Mouse (Mus musculus) left cerebral cortex, postnatal 10 days (tissue): ENCODE results near the gene Rps6ka1. TPM values are rescaled to one million over a fixed set of nuclear protein-coding genes. Genes with fewer than 3 reads are reported as not detected.
"Not testable (repeated sequence)": the region's sequence is repeated elsewhere in the genome, so short reads cannot be mapped to it uniquely, and the experiment has no call there.

ENCODE experiments used
- DNase-seq, 2 experiments: peaks; one replicate each; pipeline ENCODE4 v3.0.0; 2021 to 2022; ENCODE audit warnings: low spot score in 2 of 2, mixed read lengths in 1 of 2; ENCODE audit errors: extremely low spot score in 1 of 2
- intact Hi-C: fragments of 180-260 bp; cut with DNase I; formaldehyde crosslinking; loops from one replicate; pipeline ENCODE4 v1.15.1; 2025
- total RNA-seq, 2 experiments: library from RNA; stranded (reverse); gene quantifications; 2 replicates each; pipeline ENCODE4 v1.2.3; 2021

The Rps6ka1 gene
- total RNA-seq, 2 experiments from 2014 or later: 11.0 to 15.2 TPM

GRCm38 (mm10) chr4:133873431-133873851 is 14.2 kb downstream of the Rps6ka1 start:
- intact Hi-C loops: no loop called here
- DNase-seq: no peak

DNA sequence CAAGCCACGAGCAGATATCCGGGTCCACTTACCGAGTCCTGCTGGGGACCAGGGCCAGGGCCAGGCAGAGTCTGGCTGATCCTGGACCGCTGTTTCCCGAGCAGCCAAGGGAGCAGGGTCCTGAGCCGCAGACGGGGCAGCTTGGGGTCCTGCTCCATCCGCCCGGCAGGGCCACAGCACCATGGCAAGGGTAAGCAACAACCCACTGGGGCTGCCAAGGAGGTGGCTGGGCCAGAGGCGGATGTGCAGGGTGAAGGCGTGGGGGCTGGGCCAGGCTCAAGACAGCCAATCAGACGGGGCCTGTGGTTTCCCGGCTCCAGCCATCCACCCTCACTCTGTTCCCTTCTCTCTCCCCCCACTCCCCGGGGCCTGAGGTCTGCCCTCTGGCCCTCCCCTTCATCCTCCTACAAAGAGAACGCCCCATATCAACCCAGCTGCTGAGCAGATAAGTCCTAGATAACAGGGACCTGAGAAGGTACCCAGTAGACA is 14.7 kb downstream of the Rps6ka1 start:
- peak in 1 of 2 experiments; percentile 55 for DNase-seq
- intact Hi-C loops: no loop called here

- DNase-seq: no peak
- intact Hi-C loops: no loop called here
These were observed 15.3 kb downstream of the Rps6ka1 start for GRCm38 (mm10) chr4:133872222-133872811.

DNA sequence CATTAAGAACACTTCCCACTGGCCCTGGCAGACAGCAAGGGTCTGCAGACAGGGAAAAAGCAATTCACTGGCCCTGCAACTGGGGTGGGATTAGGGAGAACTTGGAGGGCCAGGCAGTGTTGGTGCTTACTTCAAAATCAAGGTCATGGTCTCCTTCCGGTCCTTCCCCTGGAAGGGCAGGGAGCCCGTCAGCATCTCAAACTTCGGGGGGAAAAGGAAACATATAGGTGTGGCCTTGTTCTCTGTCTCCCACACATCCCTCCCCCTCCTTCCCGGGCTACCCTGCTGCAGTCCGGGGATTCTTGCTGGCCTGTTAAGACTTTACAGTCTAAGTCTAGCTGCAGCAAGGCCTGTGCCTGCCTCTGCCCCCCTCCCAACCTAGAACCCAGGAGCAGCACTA is 22.4 kb downstream of the Rps6ka1 start:
- intact Hi-C loops: no loop called here
- DNase-seq: no peak

DNA sequence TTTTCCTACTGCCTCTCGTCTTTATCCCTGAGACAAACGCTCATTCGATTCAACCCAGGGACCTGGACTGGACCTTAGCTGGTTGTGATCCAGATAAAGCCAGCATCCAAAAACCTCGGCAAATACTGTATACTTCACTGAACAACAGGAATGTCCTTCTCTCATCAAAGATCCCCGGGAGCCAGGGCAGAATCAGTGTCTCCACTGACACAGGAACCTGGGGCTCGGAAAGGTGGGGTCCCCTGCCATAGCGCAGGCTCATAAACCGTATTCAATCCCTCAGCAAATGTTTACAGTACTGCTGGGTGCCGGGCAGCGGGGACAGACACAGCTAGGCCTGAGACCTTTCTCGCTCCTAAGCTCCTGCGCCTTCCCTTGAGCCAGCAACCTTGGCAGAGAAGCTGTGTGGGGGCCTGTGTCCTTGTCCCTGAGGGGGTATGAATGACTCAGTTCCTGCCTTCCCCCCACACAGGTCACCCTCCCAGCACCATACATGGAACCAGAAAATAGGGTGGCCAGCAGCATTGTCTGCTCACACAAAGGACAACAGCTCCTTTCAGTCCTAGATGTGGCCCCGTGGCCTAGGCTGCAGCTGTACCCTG is 23.1 kb downstream of the Rps6ka1 start:
- intact Hi-C loops: no loop called here
- DNase-seq: no peak

GRCm38 (mm10) chr4:133863795-133864379 is 23.7 kb downstream of the Rps6ka1 start:
- no peak for DNase-seq
- intact Hi-C loops: no loop called here

DNA sequence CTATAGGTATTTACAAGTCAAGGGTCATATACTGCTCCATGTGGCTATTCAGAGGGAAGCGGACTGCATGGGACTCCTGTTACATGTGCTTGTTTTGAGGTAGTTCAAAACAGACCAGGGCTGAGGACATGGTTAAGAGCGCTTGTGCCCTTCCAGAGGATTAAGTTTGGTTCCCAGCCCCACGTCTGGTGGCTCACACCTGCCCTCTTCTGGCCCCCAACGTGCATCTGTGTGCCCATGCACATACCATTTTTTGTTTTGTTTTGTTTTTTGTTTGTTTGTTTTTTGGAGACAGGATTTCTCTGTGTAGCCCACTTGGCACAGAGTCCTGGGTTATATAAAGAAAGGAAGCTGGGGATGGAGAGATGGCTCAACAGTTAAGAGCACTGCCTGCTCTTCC is 30.1 kb downstream of the Rps6ka1 start:
- intact Hi-C loops: loop anchor here (10.0 kb wide), 1 partner anchor 903 kb away; no protein-coding TSS in a partner anchor
- no peak for DNase-seq

DNA sequence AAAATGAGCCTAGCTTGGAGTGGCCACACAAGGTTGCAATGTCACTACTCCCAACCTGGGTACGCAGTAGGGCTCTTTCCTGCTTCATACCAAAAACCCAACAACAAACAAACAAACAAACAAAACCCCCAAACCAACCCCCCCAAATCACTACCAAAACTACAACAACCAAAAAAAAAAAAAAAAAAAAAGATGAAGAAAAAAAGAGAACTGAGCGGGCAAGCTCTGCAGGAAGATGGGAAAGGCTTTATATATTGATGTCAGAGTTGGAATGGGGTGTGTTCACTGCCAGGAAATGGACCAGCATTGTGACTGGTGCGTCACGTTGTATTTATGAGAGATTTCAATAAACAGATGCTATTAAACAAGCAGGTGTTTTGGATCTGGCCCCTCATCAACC is 33.0 kb downstream of the Rps6ka1 start:
- intact Hi-C loops: loop anchor here (10.0 kb wide), 1 partner anchor 900 kb away; no protein-coding TSS in a partner anchor
- no peak for DNase-seq

- no peak for DNase-seq
These were observed 34.0 kb downstream of the Rps6ka1 start for GRCm38 (mm10) chr4:133853630-133854029.

GRCm38 (mm10) chr4:133846625-133847024 is 41.0 kb downstream of the Rps6ka1 start:
- intact Hi-C loops: loop anchor here (5.0 kb wide), 1 partner anchor 61 kb away; no protein-coding TSS in a partner anchor
- no peak for DNase-seq

More at GRCm38 (mm10) chr4:133853630-133854029, 34.0 kb downstream of the Rps6ka1 start:
- intact Hi-C loops: loop anchor here (10.0 kb wide), 1 partner anchor 899 kb away; no protein-coding TSS in a partner anchor

DNA sequence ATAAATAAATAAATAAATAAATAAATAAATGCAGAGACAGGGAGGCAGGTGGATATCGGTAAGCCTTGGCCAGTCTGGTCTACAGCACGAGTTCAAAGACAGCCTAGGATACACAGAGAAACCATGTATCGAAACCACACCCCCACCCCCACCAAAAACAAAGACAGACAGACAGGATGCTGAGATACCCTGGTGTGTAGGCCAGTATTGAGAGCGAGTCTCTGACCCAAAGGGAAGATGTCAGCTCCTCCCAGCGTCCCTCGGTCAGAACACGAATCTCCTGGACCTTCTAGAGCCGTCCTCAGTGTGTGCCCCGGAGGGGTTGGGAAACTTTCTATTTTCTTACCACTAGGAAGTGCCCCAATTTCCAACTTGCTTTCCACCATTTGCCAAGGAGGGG is 42.5 kb downstream of the Rps6ka1 start:
- no peak for DNase-seq
- intact Hi-C loops: loop anchor here (5.0 kb wide), 1 partner anchor 62 kb away; no protein-coding TSS in a partner anchor

GRCm38 (mm10) chr4:133844209-133844841 is 43.3 kb downstream of the Rps6ka1 start:
- no peak for DNase-seq
- intact Hi-C loops: no loop called here

GRCm38 (mm10) chr4:133842992-133843737 is 44.4 kb downstream of the Rps6ka1 start:
- intact Hi-C loops: no loop called here
- no peak for DNase-seq

DNA sequence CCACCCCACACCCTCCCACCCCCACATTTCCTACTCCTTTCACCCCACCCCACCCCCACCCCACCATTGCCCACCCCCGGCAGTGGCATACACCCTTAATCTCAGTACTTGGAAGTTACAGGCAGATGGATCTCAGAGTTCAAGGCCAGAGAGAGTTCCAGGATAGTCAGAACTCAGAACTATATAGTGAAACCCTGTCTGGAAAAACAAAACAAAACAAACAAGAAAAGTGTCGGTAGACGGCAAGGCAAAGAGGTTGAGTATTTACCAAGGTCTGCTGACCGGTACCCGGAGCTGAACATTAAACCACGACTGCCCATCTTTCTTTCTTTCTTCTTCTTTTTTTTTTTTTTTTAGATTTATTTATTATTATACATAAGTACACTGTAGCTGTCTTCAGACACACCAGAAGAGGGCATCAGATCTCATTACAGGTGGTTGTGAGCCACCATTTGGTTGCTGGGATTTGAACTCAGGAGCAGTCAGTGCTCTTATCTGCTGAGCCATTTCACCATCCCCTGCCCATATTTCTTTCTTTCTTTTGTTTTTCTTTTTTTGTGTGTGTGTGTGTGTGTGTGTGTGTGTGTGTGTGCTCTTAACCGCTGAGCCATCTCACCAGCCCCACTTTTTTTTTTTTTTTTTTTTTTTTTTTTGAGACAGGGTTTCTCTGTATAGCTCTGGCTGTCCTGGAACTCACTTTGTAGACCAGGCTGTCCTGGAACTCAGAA is 45.7 kb downstream of the Rps6ka1 start:
- intact Hi-C loops, DNase-seq: not testable (repeated sequence)

DNA sequence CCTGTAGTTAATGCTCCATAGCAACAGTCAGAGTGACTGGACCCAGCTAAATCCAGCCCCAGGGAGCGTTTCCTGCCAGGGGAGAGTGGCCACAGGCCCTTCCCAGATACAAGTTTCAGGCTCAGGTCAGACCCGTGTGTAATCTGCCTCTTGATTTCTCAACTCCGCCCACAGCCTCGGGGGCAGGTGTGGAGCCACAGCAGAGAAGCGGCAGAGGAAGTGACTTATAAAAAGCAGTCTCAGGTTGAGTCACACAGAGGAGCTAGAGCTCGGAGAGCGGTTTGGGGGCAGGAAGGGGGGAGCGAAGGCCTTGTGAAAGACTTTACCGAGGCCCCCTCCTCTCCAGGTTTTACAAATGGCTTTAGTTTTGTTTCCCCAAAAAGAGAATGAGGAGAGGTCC is 46.6 kb downstream of the Rps6ka1 start:
- intact Hi-C loops: no loop called here
- no peak for DNase-seq

- intact Hi-C loops: no loop called here
These were observed 47.1 kb downstream of the Rps6ka1 start for GRCm38 (mm10) chr4:133840501-133840900.

GRCm38 (mm10) chr4:133839385-133839826 is 48.2 kb downstream of the Rps6ka1 start:
- no peak for DNase-seq
- intact Hi-C loops: no loop called here

More at GRCm38 (mm10) chr4:133840501-133840900, 47.1 kb downstream of the Rps6ka1 start:
- DNase-seq: no peak

GRCm38 (mm10) chr4:133836575-133836974 is 51.0 kb downstream of the Rps6ka1 start:
- no peak for DNase-seq
- intact Hi-C loops: no loop called here
